Mouse (Mus musculus) E14TG2a.4 (cell line): ENCODE measurements around the gene 1810049J17Rik.

Source experiments
- CTCF ChIP-seq: conservative IDR thresholded peaks from 2 replicates; pipeline ENCODE4 v1.5.1; 2014; ENCODE audit warnings: low read length
- NANOG ChIP-seq: IDR thresholded peaks from 2 replicates; pipeline ENCODE4 v1.6.1; 2014; ENCODE audit warnings: borderline replicate concordance, low read length, mixed read lengths

DNA sequence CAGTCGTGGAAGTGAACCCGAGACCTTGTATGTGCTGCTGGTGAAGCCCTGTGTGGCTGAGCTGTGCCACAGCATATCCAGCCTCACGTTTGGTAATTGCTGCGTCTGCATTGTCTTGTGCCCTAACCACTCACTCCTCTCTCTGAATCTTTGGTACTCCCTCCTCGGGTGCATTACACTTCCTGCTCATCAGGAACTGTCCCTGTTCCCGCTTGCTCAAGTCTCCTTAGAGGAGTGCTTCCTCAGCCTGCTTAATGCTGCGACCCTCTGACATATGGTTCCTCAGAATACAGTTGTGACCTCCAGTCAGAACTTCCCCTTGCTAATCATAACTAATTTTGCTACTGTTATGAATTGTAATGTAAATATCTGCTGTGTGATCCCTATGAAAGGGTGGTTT lies 34.2 kb upstream of the 1810049J17Rik start:
- TF ChIP-seq CTCF (no peak), NANOG (no peak)
